Mouse (Mus musculus): ENCODE results near the gene Srsf7. TPM values are rescaled to one million over a fixed set of nuclear protein-coding genes. Genes with fewer than 3 reads are reported as not detected.

The Srsf7 gene
- polyA plus RNA-seq, 1 experiment from 2014 or later: 784 TPM

Other genes with a start within 250 kb of the Srsf7 start
- gene Hnrnpll, start 145.0 kb downstream of the Srsf7 start, polyA plus RNA-seq (2016; fragmentation: Nextera tagmentation; extraction: Ambion mirVana): 126 and 130 TPM in 2 replicates
- gene Galm, start 79.8 kb downstream of the Srsf7 start, polyA plus RNA-seq (2016; fragmentation: Nextera tagmentation; extraction: Ambion mirVana): 9.6 and 12.3 TPM in 2 replicates
- gene Ttc39d, start 153 bp upstream of the Srsf7 start, polyA plus RNA-seq (2016; fragmentation: Nextera tagmentation; extraction: Ambion mirVana): 0.10 TPM in 1 of 2 replicates, not detected in the other
- gene Gemin6, start 17.1 kb upstream of the Srsf7 start, polyA plus RNA-seq (2016; fragmentation: Nextera tagmentation; extraction: Ambion mirVana): 37.6 and 38.5 TPM in 2 replicates
- gene Morn2, start 82.9 kb upstream of the Srsf7 start, polyA plus RNA-seq (2016; fragmentation: Nextera tagmentation; extraction: Ambion mirVana): 37.8 and 45.1 TPM in 2 replicates
- gene Dhx57, start 83.2 kb upstream of the Srsf7 start, polyA plus RNA-seq (2016; fragmentation: Nextera tagmentation; extraction: Ambion mirVana): 31.3 and 33.0 TPM in 2 replicates
- gene Arhgef33, start 100.1 kb upstream of the Srsf7 start, polyA plus RNA-seq (2016; fragmentation: Nextera tagmentation; extraction: Ambion mirVana): 0.17 and 0.74 TPM in 2 replicates
- 1.9 and 2.0 TPM in 2 replicates for gene Gm10190, start 166.2 kb upstream of the Srsf7 start, polyA plus RNA-seq (2016; fragmentation: Nextera tagmentation; extraction: Ambion mirVana)

Measured in forebrain, embryonic 12.5 days (tissue).